Mouse (Mus musculus): ENCODE results near the gene Pi4k2b.
"Not testable (repeated sequence)": the region's sequence is repeated elsewhere in the genome, so short reads cannot be mapped to it uniquely, and the experiment has no call there.

GRCm38 (mm10) chr5:52776466-52777354 lies 35.3 kb downstream of the Pi4k2b start:
- not testable (repeated sequence) for TF ChIP-seq POLR2A, CTCF (IDR thresholded peaks at IDR 0.05; ENCODE audit: insufficient read depth, low read depth, low read length)

Measured in olfactory bulb, adult 2 months (tissue).